Mouse (Mus musculus) ovary, adult 18-20 months (tissue): ENCODE data around the gene Pwwp2a.

Experiments
- DNase-seq: peaks from one replicate; pipeline ENCODE4 v3.0.0; 2022; ENCODE audit warnings: low spot score, mixed read lengths

The Pwwp2a gene

DNA sequence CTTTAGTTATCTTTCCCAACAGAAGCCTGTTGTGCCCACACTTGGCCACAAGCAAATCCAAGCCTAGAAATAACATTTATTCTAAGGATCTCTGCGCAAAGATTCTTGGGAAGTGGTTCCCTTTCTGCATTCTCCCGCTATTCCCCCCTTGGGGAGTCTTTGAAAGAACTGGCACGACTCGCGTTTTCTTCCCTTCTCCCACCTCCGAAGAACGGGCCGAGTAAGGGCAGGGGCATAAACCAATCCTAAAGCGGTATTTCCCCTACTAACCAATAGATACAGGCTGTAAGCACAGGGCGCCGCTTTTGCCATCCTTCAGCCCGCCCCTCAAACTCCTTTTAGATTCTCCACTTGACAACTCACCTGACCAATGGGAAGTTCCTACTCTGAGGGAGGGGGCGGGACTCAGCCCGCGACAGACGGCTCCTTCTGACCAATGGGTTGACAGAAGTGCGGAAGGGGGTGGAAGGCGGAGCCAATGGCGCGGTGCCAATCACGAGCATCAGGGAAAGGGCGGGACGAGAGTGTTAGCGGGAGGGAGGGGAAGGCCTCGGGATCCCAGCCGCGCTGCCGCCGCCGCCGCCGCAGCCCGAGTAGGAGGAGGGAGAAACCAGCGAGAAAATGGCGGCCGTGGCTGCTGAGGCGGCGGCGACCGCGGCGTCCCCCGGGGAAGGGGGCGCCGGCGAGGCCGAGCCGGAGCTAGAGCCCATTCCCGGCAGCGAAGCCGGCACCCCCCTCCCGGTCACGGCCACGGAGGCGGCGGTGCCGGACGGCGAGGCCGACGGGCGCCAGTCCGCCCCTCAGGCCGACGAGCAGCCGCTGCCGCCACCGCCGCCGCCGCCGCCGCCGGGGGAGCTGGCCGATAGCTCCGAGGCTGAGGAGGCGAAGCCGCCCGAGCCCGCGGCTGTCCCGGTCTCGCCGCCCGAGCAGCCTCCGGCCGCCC, at the start of gene Pwwp2a:
Gene Pwwp2a, plus strand, starts transcription at position 527 of the 943 bp plus-strand sequence.
- DNase-seq, result peak; percentile 99

DNA sequence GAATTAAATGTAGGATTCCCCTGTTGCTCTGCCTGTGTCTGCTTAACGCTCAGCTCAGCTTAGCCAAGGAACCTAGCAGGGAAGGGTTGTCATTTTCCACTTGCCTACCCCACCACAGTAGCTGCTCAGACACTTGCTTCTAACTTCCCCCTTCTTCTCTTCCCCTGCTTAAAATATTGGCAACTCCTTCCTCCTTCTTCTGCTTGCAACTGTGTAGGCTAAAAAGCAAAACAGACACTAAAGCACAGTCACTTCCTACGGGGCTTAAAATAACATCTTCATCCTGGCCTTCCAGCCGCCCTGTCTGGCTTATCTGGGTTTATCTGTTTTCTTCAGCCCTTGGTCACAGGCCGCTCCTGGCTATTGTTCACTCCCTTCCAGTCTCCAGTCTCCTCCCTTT, 49.2 kb upstream of the Pwwp2a start:
- no peak for DNase-seq

DNA sequence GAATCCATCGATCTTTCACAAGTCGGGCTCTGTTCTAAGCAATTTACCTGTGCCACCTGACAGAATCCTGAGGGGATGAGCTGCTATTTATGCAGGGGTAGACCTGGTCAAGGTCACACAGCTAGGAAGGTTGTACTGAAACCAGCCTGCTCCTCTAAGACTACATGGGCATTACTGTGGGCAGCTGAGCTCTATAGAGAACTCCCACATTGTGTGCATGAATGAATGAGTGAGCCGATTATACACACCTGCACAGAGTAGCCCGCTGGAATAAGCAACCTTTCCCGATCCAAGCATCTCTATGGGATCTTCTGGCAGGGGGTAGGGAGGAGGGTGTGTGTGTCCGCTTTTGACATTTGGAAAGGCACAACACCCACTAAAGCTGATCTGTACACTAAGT, 48.6 kb upstream of the Pwwp2a start:
- no peak for DNase-seq

DNA sequence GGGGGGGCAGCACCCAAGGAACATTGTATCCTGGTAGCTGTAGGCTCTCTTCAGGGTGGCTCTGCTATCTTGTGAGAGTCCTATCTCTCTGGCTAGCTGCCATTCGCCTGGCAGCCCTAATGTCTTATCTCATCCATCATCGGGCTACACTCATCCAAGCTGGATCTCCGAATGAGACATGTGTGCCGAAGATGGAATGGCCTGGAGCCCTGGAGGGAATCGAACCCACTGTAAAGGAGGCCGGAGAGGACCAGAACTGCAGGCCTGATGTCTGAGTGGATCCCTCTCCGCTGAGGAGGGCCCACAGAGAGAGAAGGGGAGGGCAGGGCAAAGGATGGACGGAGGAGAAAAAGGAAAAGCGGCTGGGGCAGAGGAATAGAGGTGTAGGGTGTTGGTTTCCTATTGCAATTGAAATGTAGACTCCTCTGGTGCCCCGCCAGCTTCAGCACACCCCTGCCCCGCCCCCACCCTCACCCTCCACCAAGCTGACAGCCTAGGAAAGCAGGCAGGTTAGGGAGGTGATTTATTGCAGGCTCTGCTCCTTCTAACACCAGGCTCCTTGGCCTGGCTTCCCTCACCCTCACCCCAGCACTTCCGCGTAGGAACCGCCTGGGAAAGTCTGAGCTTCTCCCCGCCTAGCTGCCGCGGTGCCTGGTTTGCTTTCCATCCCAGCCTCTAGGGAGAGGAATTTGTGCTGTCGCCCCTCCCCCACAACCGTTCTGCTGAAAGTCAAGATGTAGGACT, 48.0 kb upstream of the Pwwp2a start:
- peak; percentile 50 for DNase-seq

GRCm38 (mm10) chr11:43636761-43637160, 45.0 kb upstream of the Pwwp2a start:
- DNase-seq, result no peak

GRCm38 (mm10) chr11:43638486-43638885, 43.3 kb upstream of the Pwwp2a start:
- no peak for DNase-seq

- peak; percentile 79 for DNase-seq
These were observed 38.6 kb upstream of the Pwwp2a start for GRCm38 (mm10) chr11:43643180-43643591.

DNA sequence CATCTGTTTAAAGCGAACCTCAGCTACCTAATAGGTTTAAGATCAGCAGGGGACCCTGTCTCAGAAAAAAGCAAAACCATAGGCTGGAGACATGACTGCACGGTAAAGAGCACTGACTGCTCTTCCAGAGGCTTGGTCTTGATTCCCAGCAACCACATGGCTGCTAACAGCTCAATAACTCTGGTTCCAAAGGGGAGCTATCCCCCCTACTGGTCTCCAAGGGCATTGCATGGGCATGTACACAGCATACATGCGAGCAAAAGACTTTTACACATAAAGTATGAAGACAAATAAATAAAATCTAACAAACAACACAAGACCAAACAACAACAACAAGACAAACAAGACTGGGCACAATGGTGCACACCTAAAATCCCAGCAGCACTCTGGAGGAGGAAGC, 36.5 kb upstream of the Pwwp2a start:
- no peak for DNase-seq

DNA sequence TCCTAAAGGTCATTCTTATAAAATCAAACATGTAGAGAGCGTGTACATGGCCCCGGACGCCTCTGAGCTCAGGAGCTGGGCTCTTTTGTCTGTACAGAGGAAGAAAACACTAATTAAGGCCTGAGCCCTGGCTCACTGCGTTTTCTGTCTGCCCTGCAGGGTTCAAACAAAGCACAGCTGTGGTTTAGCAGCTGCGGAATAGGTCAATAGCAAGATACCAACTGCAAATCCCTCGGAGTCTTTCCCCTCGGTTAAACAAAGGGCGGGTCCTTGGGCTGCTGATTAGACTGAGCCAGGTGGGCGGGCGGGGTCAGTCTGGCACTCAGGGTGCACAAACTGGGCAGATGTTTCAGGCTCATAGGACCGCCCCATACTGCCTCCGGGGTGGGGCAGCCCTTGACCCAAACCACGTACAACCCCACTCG, 28.7 kb upstream of the Pwwp2a start:
- DNase-seq, result no peak

DNA sequence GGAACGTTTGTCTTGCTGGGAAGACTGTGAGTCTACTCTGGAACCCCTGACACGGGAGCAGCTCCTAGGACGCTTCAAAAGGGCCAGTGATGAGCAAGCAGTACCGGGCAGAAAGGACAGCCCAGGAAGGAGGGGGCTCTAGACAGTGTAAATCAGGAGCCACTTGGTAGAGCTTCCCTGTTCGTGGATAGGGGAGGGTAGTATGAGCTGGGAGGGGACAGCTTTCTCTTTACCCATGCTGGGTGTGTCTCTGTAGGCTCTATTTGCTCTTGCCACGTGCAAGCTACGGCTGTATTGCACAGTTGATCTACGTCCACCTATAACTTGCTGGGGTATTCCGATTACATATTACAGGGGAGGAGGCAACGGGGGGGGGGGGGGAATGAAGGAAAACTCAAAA, 25.3 kb upstream of the Pwwp2a start:
- no peak for DNase-seq

GRCm38 (mm10) chr11:43658010-43658409, 23.8 kb upstream of the Pwwp2a start:
- no peak for DNase-seq

GRCm38 (mm10) chr11:43667038-43667745, 14.6 kb upstream of the Pwwp2a start:
- peak; percentile 6 for DNase-seq

DNA sequence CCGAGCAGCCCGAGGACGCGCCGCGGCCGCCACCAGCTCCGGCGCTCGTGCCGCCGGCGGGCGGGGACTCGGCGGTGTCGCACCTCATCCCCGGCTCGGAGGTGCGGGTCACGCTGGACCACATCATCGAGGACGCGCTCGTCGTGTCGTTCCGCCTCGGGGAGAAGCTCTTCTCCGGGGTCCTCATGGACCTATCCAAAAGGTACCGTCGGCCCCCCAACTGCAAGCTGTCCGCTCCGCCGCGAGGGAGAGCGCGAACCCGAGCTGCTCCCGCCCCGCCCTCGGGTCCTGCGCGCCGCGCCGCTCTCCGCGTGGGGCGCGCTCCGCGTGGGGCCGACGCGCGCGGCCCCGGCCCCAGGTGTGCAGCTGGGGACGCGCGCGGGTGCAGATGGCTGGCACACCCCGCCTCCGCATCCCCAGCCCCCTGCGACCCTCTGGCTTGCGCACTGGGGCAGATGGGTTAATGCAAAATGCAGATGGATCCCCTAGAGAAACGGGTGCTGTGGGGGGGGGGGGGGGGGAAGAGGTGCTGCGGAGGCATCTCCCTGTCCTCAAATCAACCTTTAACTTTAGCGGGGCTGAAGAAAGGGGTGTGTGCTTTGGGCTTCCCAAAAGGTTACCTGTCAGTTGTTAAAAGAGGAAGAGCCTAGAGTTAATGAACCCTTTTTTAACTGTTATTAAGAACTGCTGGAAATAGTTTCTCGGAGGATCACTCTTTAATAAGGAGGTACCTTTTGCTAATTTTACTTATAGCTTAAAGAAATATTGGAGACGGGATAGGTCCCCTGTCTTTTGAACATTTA, 818 bp downstream of the Pwwp2a start:
- DNase-seq, result peak; percentile 24

DNA sequence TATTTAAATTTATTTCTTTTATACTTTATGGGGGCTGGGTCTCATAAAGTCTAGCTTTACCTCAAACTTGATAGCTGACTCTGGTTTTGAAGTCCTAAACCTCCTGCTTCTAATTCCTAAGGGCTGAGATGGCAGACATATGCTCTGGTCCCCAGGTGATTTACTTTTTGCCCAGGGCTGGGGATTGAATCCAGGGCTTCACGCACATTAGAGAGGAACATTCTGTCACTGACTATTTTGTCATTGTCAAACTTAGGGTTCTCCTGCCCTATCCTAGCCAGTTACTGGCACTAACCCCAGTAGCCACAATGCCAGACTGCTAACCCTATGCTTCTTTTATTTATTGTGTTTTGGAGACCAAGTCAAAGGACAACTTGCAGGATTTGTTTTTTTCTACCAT, 7.1 kb downstream of the Pwwp2a start:
- no peak for DNase-seq

GRCm38 (mm10) chr11:43696623-43697022, 14.8 kb downstream of the Pwwp2a start:
- DNase-seq, result no peak

DNA sequence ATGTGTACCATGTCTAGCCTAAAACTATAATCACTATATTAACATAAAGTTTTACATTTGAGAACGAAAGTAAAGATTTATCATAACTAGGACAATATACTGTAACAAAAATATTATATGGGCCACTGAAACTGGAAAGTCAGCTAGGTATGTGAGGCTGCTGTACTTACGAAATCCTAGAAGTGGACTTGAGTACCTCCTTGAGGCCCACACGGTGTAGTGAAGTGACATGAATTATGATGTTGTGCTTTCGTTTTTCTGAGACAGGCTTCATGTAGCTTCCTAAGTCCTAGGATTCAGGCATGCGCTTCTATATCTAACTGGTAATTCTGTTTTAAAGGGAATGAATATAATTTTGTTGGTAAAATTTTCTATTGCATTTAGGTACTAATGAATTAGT, 16.8 kb downstream of the Pwwp2a start:
- no peak for DNase-seq

DNA sequence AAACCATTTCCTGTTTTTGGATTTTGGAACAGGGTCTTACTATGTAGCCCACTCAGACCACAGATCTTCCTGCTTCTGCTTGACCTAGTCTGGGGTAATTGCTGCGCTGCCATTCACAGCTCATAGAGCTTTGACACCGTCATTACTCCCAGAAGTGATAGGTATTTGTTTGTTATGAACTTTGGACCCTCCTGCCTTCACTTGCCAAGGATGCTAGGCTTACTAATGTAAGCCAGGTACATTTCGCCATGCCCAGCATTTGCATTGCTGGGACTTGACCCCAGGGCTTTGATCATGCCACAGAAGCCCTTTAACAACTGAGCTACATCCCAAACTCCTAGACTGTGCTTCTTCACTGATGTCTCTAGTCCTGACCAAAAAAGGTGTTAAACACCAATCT, 18.5 kb downstream of the Pwwp2a start:
- DNase-seq, result no peak

DNA sequence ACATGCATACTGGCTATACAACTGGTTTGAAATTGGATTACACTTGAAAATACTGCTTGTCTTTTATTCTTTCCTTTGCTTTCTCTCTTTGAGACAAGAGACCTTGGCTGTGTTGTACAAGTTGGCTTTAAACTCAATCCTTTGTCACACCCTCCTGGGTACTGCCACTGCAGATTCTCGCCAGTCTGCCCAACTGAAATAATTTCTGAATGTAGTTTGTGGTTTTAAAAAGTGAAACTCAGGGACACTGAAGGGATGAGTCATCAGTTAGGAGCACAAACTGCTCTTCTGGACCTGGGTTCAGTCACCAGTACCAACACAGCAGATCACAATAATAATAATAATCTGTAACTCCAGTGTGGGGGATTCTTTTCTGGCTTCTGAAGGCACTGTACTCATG, 21.8 kb downstream of the Pwwp2a start:
- DNase-seq, result no peak

- no peak for DNase-seq
These were observed 24.0 kb downstream of the Pwwp2a start for GRCm38 (mm10) chr11:43705751-43706150.

GRCm38 (mm10) chr11:43708409-43708808, 26.6 kb downstream of the Pwwp2a start:
- no peak for DNase-seq

- no peak for DNase-seq
These were observed 30.4 kb downstream of the Pwwp2a start for GRCm38 (mm10) chr11:43712178-43712577.

- no peak for DNase-seq
These were observed 41.6 kb downstream of the Pwwp2a start for GRCm38 (mm10) chr11:43723411-43723810.
